Comparison of ENCODE assay signal across 24 mouse cellular contexts in the genomic region with DNA sequence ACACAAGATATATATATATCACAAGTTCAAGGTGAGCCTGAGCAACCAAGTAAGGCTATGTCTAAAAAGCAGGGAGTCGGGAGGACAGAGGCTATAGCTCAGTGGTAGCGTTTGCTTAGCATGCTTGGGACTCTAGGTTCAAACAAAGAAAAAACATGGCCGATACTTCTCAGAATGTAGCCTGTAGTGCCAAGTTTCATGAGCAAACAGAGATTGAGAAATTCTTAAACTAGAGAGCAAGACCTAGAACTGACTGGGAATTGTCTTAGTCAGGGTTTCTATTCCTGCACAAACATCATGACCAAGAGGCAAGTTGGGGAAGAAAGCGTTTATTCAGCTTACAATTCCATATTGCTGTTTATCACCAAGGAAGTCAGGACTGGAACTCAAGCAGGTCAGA.
"Had no signal": no experiment of that assay in that cellular context is flagged by ENCODE, and none has a peak within 500 bp of the region (broad histone marks: within the 10 kb centered on the region; RNA-seq: fewer than 3 reads in every experiment).

No protein-coding gene starts in this region.

- H3K4me3 ChIP-seq: heart, embryonic 10.5 days; heart, embryonic 12.5 days; hindbrain, embryonic 13.5 days; hindbrain, embryonic 15.5 days; kidney, embryonic 15.5 days; limb, embryonic 13.5 days; limb, embryonic 15.5 days; liver, embryonic 13.5 days had no signal

- H3K9me3 ChIP-seq: heart, embryonic 10.5 days; heart, embryonic 12.5 days; hindbrain, embryonic 13.5 days; hindbrain, embryonic 15.5 days; kidney, embryonic 15.5 days; limb, embryonic 13.5 days; limb, embryonic 15.5 days; liver, embryonic 13.5 days had no signal

- H3K4me2 ChIP-seq: heart, embryonic 12.5 days; hindbrain, embryonic 13.5 days; hindbrain, embryonic 15.5 days; kidney, embryonic 15.5 days; limb, embryonic 13.5 days; limb, embryonic 15.5 days; liver, embryonic 13.5 days had no signal

- H3K27ac ChIP-seq: heart, embryonic 10.5 days; hindbrain, embryonic 13.5 days; hindbrain, embryonic 15.5 days; hindbrain, postnatal 0 days; kidney, embryonic 15.5 days; kidney, postnatal 0 days; limb, embryonic 13.5 days; limb, embryonic 15.5 days; liver, embryonic 13.5 days had no signal

- H3K36me3 ChIP-seq: heart, embryonic 10.5 days; heart, embryonic 12.5 days; hindbrain, embryonic 13.5 days; hindbrain, embryonic 15.5 days; kidney, embryonic 15.5 days; limb, embryonic 13.5 days; limb, embryonic 15.5 days; liver, embryonic 13.5 days had no signal

- H3K27me3 ChIP-seq: hindbrain, embryonic 13.5 days; hindbrain, embryonic 15.5 days; kidney, embryonic 15.5 days; limb, embryonic 15.5 days; liver, embryonic 13.5 days had no signal

- DNase-seq: gastrocnemius, postnatal 14 days; gastrocnemius, postnatal 36 days; heart, adult 18-20 months; heart, postnatal 10 days; heart, postnatal 36 days; kidney, adult 11 months; kidney, adult 2 months; kidney, adult 9 months; kidney, postnatal 14 days; kidney, postnatal 36 days; layer of hippocampus, adult 9-11 months; layer of hippocampus, postnatal 36 days; left cerebral cortex, postnatal 4 days; liver, embryonic 13.5 days had no signal

- H3K9ac ChIP-seq: heart, embryonic 12.5 days; hindbrain, embryonic 13.5 days; hindbrain, embryonic 15.5 days; kidney, embryonic 15.5 days; limb, embryonic 13.5 days; limb, embryonic 15.5 days; liver, embryonic 13.5 days had no signal

- ATAC-seq: hindbrain, postnatal 0 days; intestine, embryonic 16.5 days had no signal
